Mouse (Mus musculus) small intestine, adult 2 months (tissue): ENCODE data around the gene Mast1.

Experiments
- CTCF ChIP-seq: fragments of 200-500 bp; IDR thresholded peaks from 2 replicates; pipeline ENCODE4 v1.5.1; 2012; ENCODE audit warnings: low read depth, mild to moderate bottlenecking, control low read depth, inconsistent platforms, low read length, moderate library complexity, mixed read lengths; ENCODE audit not compliant: insufficient replicate concordance, insufficient read length; ENCODE audit errors: extremely low read depth
- POLR2A ChIP-seq: fragments of 200-500 bp; IDR thresholded peaks from 2 replicates; pipeline ENCODE4 v1.6.1; 2012; ENCODE audit warnings: low read depth, mild to moderate bottlenecking, control low read depth, inconsistent platforms, low read length, moderate library complexity

GRCm38 (mm10) chr8:84918646-84919045 lies 18.5 kb downstream of the Mast1 start:
- TF ChIP-seq CTCF (no peak), POLR2A (no peak)
